Mouse (Mus musculus): ENCODE measurements around the gene Bves. TPM values are rescaled to one million over a fixed set of nuclear protein-coding genes. Genes with fewer than 3 reads are reported as not detected.
A peak's percentile ranks its signal among the peaks of the same experiment; 100 is the strongest.

Bves gene
- polyA plus RNA-seq, 1 experiment from 2014 or later, result 2.8 TPM

GRCm38 (mm10) chr10:45314865-45315264 lies 20.7 kb upstream of the Bves start:
- ATAC-seq, result no peak
- Histone ChIP-seq H3K4me1 (replicated peaks; ENCODE audit: control insufficient read depth, insufficient read depth, low read length) (no peaks in the 10 kb centered on the region), H3K4me3 (ENCODE audit: low read depth, low read length) (no peak overlapping the region), H3K27me3 (replicated peaks; ENCODE audit: control insufficient read depth, insufficient read depth, low read length) (no peaks in the 10 kb centered on the region), H3K36me3 (ENCODE audit: control insufficient read depth, insufficient read depth) (no peaks in the 10 kb centered on the region), H3K4me2 (replicated peaks; ENCODE audit: low read depth) (no peak overlapping the region), H3K9ac (ENCODE audit: low read depth, low read length) (no peak overlapping the region), H3K27ac (ENCODE audit: low read depth, low read length) (no peak overlapping the region), H3K9me3 (ENCODE audit: control insufficient read depth) (0 out of 2 replicates have a peak, but pooled peaks cover 3% of the 10 kb centered on the region)
- 88% methylated on average over 16 of the region's 16 CpGs for WGBS
- no peak for TF ChIP-seq CTCF (IDR thresholded peaks at IDR 0.05; ENCODE audit: low read depth)

DNA sequence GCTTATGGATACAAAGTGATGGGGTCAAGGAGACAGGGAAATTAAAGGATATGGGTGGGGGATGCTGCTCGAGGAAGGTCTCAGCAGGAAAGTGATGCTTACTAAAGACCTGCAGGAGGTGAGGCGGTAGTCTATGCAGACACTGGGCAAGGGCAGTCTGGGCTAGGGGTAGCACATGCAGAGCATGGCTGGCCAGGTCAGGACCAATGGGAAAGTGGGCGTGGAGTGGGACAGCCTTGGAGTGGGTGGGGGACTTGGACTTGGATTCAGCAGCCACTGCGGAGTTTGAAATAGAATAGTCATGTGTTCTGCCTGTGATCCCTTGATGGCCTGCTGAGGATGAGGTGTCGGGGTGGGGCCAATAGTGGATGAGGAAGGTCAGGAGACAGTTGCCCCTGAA lies 16.6 kb upstream of the Bves start:
- no peak for TF ChIP-seq CTCF (IDR thresholded peaks at IDR 0.05; ENCODE audit: low read depth)
- H3K4me2 ChIP-seq (replicated peaks; ENCODE audit: low read depth), result no peak overlapping the region
- H3K27ac ChIP-seq (ENCODE audit: low read depth, low read length), result no peak overlapping the region
- 84% methylated on average over 5 of the region's 5 CpGs for WGBS
- no peaks in the 10 kb centered on the region for H3K27me3 ChIP-seq (replicated peaks; ENCODE audit: control insufficient read depth, insufficient read depth, low read length)
- 0 out of 2 replicates have a peak, but pooled peaks cover 3% of the 10 kb centered on the region for H3K9me3 ChIP-seq (ENCODE audit: control insufficient read depth)
- no peaks in the 10 kb centered on the region for H3K36me3 ChIP-seq (ENCODE audit: control insufficient read depth, insufficient read depth)
- no peak for ATAC-seq
- no peaks in the 10 kb centered on the region for H3K4me1 ChIP-seq (replicated peaks; ENCODE audit: control insufficient read depth, insufficient read depth, low read length)
- no peak overlapping the region for H3K4me3 ChIP-seq (ENCODE audit: low read depth, low read length)
- no peak overlapping the region for H3K9ac ChIP-seq (ENCODE audit: low read depth, low read length)

DNA sequence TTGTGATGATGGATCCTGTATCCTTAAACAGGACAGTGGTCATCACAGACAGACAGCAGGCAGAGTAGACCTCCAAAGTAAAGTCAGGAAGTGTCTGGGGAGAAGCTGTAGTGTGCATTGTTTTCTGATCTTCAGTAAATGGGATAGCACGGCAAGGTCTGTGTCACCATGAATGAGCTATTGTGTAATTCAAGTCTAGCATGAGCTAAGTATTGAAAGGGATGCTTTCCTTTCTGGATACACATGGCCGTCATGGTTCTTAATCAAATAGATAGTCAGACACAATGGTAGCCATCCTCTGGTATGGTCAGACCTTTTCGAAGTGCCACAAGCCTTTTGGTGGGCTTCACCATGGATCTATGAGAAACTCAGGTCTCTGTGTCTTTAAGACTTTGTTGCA lies 15.3 kb upstream of the Bves start:
- Histone ChIP-seq H3K27ac (ENCODE audit: low read depth, low read length) (no peak overlapping the region), H3K27me3 (replicated peaks; ENCODE audit: control insufficient read depth, insufficient read depth, low read length) (no peaks in the 10 kb centered on the region), H3K36me3 (ENCODE audit: control insufficient read depth, insufficient read depth) (no peaks in the 10 kb centered on the region), H3K9ac (ENCODE audit: low read depth, low read length) (no peak overlapping the region), H3K4me3 (ENCODE audit: low read depth, low read length) (no peak overlapping the region), H3K9me3 (ENCODE audit: control insufficient read depth) (0 out of 2 replicates have a peak, but pooled peaks cover 3% of the 10 kb centered on the region), H3K4me2 (replicated peaks; ENCODE audit: low read depth) (no peak overlapping the region), H3K4me1 (replicated peaks; ENCODE audit: control insufficient read depth, insufficient read depth, low read length) (no peaks in the 10 kb centered on the region)
- no peak for TF ChIP-seq CTCF (IDR thresholded peaks at IDR 0.05; ENCODE audit: low read depth)
- no peak for ATAC-seq
- 93% methylated on average over 3 of the region's 3 CpGs for WGBS

DNA sequence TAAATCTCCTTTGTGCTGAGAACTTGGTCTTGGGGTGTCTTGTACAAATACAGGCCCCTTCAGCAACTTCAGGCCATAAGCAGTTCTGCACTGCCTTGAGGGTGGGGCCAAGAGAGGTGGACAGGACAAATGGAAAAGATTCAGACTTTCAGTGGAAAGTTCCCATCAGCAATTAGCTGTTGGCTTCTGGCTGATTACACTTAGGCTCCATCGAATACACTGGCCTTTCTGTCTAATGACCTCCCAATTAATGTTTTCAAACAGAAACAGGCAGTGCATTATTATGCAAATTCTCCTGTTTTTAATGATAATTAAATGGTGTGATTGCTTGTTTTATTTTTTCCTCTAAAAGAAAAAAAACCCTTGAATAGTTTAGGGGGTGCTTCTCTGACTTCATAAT lies 11.4 kb upstream of the Bves start:
- no peak overlapping the region for H3K4me3 ChIP-seq (ENCODE audit: low read depth, low read length)
- H3K27me3 ChIP-seq (replicated peaks; ENCODE audit: control insufficient read depth, insufficient read depth, low read length), result no peaks in the 10 kb centered on the region
- no peak overlapping the region for H3K9ac ChIP-seq (ENCODE audit: low read depth, low read length)
- H3K4me2 ChIP-seq (replicated peaks; ENCODE audit: low read depth), result no peak overlapping the region
- TF ChIP-seq CTCF (IDR thresholded peaks at IDR 0.05; ENCODE audit: low read depth), result no peak
- no peak for ATAC-seq
- no peaks in the 10 kb centered on the region for H3K4me1 ChIP-seq (replicated peaks; ENCODE audit: control insufficient read depth, insufficient read depth, low read length)
- 70% methylated on average over 1 of the region's 1 CpGs for WGBS
- no peak overlapping the region for H3K27ac ChIP-seq (ENCODE audit: low read depth, low read length)
- H3K9me3 ChIP-seq (ENCODE audit: control insufficient read depth), result no peaks in the 10 kb centered on the region
- no peaks in the 10 kb centered on the region for H3K36me3 ChIP-seq (ENCODE audit: control insufficient read depth, insufficient read depth)

DNA sequence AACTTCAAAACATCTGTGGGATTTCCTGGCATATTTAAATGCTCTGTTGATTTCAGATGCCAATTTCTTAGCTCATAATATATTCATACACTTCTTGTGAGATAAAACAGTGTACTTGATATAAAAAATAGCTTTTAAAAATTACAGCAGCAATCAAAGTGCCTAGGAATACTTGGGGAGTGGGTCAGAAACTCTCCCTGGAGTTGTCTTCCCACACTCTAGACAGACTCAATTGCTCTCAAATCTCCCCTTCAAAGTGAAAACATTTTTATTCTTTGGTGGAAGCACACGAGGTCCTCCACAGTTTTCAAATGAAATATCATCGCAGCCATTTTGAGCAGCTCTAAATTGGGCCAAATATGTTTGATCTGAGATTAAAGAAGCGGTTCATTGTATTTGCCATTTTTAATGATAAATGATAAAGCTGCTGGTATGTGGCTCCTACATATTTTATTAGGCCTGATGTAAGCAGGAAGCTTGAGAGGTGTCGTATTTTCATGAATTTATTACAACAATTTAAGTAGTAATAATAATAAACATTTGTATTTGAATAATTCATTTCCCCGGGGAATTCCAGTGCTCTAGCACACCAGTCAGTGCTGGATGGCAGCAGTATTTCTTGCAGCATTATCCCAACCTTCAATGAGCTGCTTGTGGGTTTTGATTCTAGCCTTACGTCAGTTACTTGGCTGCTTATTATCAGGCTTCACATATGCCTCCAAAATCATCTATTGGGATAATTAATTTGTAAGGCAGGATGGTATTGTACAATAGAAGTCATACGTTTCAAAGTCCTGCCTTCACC lies 7.2 kb upstream of the Bves start:
- TF ChIP-seq CTCF (IDR thresholded peaks at IDR 0.05; ENCODE audit: low read depth), result no peak
- WGBS, result 63% methylated on average over 7 of the region's 7 CpGs
- no peak for ATAC-seq

DNA sequence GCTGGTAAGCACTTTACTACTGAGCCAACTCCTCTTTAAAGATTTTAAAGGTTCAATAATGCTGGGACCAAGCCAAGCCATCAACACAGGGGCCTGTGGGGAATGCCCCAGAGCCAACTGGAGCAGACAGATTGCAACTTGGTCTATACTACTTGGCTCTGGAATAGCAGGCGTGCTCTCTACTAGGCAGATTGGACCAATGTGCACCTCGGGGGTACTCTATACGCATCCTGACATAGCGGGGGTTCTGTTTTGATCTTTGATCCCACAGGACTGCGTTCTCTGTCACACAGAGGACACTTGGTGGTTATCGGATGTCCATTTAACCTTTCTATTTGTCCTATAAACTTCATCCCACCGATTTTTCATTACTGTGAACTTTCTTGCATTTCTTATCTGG lies 647 bp upstream of the Bves start:
- Histone ChIP-seq H3K4me2 (replicated peaks; ENCODE audit: low read depth) (peak overlapping the region; percentile 88; the same call in 1 of the 2 replicates), H3K4me3 (ENCODE audit: low read depth, low read length) (peak overlapping the region; percentile 57; the same call in 1 of the 2 replicates), H3K27ac (ENCODE audit: low read depth, low read length) (no peak overlapping the region), H3K4me1 (replicated peaks; ENCODE audit: control insufficient read depth, insufficient read depth, low read length) (no peaks in the 10 kb centered on the region), H3K36me3 (ENCODE audit: control insufficient read depth, insufficient read depth) (no peaks in the 10 kb centered on the region), H3K9ac (ENCODE audit: low read depth, low read length) (peak overlapping the region; percentile 53; the same call in 1 of the 2 replicates), H3K27me3 (replicated peaks; ENCODE audit: control insufficient read depth, insufficient read depth, low read length) (peaks cover 31% of the 10 kb centered on the region), H3K9me3 (ENCODE audit: control insufficient read depth) (no peaks in the 10 kb centered on the region)
- ATAC-seq, result no peak
- no peak for TF ChIP-seq CTCF (IDR thresholded peaks at IDR 0.05; ENCODE audit: low read depth)
- WGBS, result 33% methylated on average over 7 of the region's 7 CpGs

More for the DNA sequence above, 7.2 kb upstream of the Bves start:
- no peaks in the 10 kb centered on the region for H3K4me1 ChIP-seq (replicated peaks; ENCODE audit: control insufficient read depth, insufficient read depth, low read length)
- no peak overlapping the region for H3K4me2 ChIP-seq (replicated peaks; ENCODE audit: low read depth)
- H3K27ac ChIP-seq (ENCODE audit: low read depth, low read length), result no peak overlapping the region
- H3K9ac ChIP-seq (ENCODE audit: low read depth, low read length), result no peak overlapping the region
- H3K27me3 ChIP-seq (replicated peaks; ENCODE audit: control insufficient read depth, insufficient read depth, low read length), result peaks cover 4% of the 10 kb centered on the region
- no peaks in the 10 kb centered on the region for H3K36me3 ChIP-seq (ENCODE audit: control insufficient read depth, insufficient read depth)
- no peaks in the 10 kb centered on the region for H3K9me3 ChIP-seq (ENCODE audit: control insufficient read depth)
- H3K4me3 ChIP-seq (ENCODE audit: low read depth, low read length), result no peak overlapping the region

All from intestine, postnatal 0 days (tissue).